ENCODE assay signal across 8 mouse cellular contexts in genomic region chr17:21535096-21536001, GRCm38 (mm10). TPM values are rescaled to one million over a fixed set of nuclear protein-coding genes. Genes with fewer than 3 reads are reported as not detected.
DNase-seq lines count a peak whose midpoint lies in the region; ATAC-seq and TF ChIP-seq lines count a peak whose summit lies in the region.

TSS of gene Zfp52 (plus strand) at chr17:21535539.

- peak; percentile 69 for ATAC-seq in inflammation-experienced regulatory T-cells, adult 6 months

- TF ChIP-seq POLR2A in cortical plate, adult 2 months (IDR thresholded peaks at IDR 0.05; ENCODE audit: extremely low read depth, insufficient read depth, low read length), result 0 out of 2 replicates have a peak, but pooled peaks have one; percentile 25

- TF ChIP-seq CTCF in cortical plate, adult 2 months (IDR thresholded peaks at IDR 0.05; ENCODE audit: extremely low read depth, insufficient read depth, low read length), result no peak

- intact Hi-C loops in gastrocnemius, postnatal 14 days (cut with DNase I; ENCODE audit: low total_unique reads), result no loop called here
- intact Hi-C loops in left cerebral cortex, postnatal 14 days (cut with DNase I), result loop anchor here (2.0 kb wide), 1 partner anchor 31 kb away; the partner anchor contains the start of gene Zfp948

- peak within 1 kb of the TSS; percentile 53 for H3K4me3 ChIP-seq in cortical plate, adult 2 months (ENCODE audit: insufficient read depth, low read length)
- H3K4me3 ChIP-seq in megakaryocyte, embryonic 14.5 days (replicated peaks), result peak within 1 kb of the TSS; percentile 95

- no peaks in the 10 kb centered on the region for H3K9me3 ChIP-seq in megakaryocyte, embryonic 14.5 days

- H3K27ac ChIP-seq in cortical plate, adult 2 months (ENCODE audit: insufficient read depth, low read length), result peak within 1 kb of the TSS; percentile 38

- H3K36me3 ChIP-seq in megakaryocyte, embryonic 14.5 days (replicated peaks; ENCODE audit: low read length), result peaks cover 29% of the 10 kb centered on the region

- DNase-seq in urinary bladder, adult 18-20 months (ENCODE audit: low spot score in 2 of 2), result peak; percentile 31 to 44
- DNase-seq in urinary bladder, postnatal 10 days (ENCODE audit: low spot score), result no peak
- DNase-seq in gastrocnemius, postnatal 14 days, result peak; percentile 66
- DNase-seq in left cerebral cortex, postnatal 14 days (ENCODE audit: low spot score in 2 of 2), result peak; percentile 64 to 66
- peak; percentile 61 for DNase-seq in right cerebral cortex, postnatal 25 days

- no peaks in the 10 kb centered on the region for H3K27me3 ChIP-seq in megakaryocyte, embryonic 14.5 days (replicated peaks)

- peaks cover 2% of the 10 kb centered on the region; the same call in 1 of the 2 replicates for H3K4me1 ChIP-seq in cortical plate, adult 2 months (ENCODE audit: control insufficient read depth, insufficient read depth, low read length)
- H3K4me1 ChIP-seq in megakaryocyte, embryonic 14.5 days, result peaks cover 48% of the 10 kb centered on the region

RNA-seq across cellular contexts. Expression of gene Zfp52, which starts in this region (rescaled TPM):
- 2.4 and 3.2 TPM in 2 replicates for polyA plus RNA-seq in cortical plate, adult 2 months (2012; rRNA removed)
- 1 to 10 TPM; 3.3 to 3.9 TPM for total RNA-seq in gastrocnemius, postnatal 14 days (2021)
- polyA plus RNA-seq in inflammation-experienced regulatory T-cells, adult 6 months (2017; shearing (Covaris generic)), result 10 to 100 TPM; 16.1 to 26.4 (median 19.2) TPM
- total RNA-seq in left cerebral cortex, postnatal 14 days (2021), result 1 to 10 TPM; 6.0 to 6.2 TPM
- polyA plus RNA-seq in megakaryocyte, embryonic 14.5 days (2012; ENCODE audit: insufficient read depth, low replicate concordance), result 1.1 TPM in 1 of 2 replicates, not detected in the other
